Mouse (Mus musculus) limb, embryonic 15.5 days (tissue): ENCODE measurements around the gene Plekhg3. TPM values are rescaled to one million over a fixed set of nuclear protein-coding genes. Genes with fewer than 3 reads are reported as not detected.

Experiments
- ATAC-seq: fragments of 200-750 bp; cut with Nextera tagmentation; 2 replicates; pipeline ENCODE4 v1.8.0; 2017; ENCODE audit warnings: low read depth, moderate TSS enrichment; ENCODE audit not compliant: insufficient number of reproducible peaks, low FRiP score, low TSS enrichment
- H3K27ac ChIP-seq: fragments of 300-500 bp; sonication (generic); 2 replicates; pipeline ENCODE4 v1.5.1; 2015; ENCODE audit warnings: moderate library complexity, mild to moderate bottlenecking, inconsistent platforms
- H3K27me3 ChIP-seq: fragments of 300-500 bp; sonication (generic); 2 replicates; pipeline ENCODE4 v1.6.1; 2015; ENCODE audit warnings: inconsistent platforms
- H3K36me3 ChIP-seq: fragments of 300-500 bp; sonication (generic); 2 replicates; pipeline ENCODE4 v1.6.1; 2015; ENCODE audit warnings: inconsistent platforms
- H3K4me1 ChIP-seq: fragments of 300-500 bp; sonication (generic); 2 replicates; pipeline ENCODE4 v1.6.1; 2015; ENCODE audit warnings: inconsistent platforms
- H3K4me2 ChIP-seq: fragments of 300-500 bp; sonication (generic); 2 replicates; pipeline ENCODE4 v1.6.1; 2015; ENCODE audit warnings: mild to moderate bottlenecking, inconsistent platforms
- H3K4me3 ChIP-seq: fragments of 300-500 bp; sonication (generic); 2 replicates; pipeline ENCODE4 v1.5.1; 2015; ENCODE audit warnings: mild to moderate bottlenecking, inconsistent platforms
- H3K9ac ChIP-seq: fragments of 300-500 bp; sonication (generic); 2 replicates; pipeline ENCODE4 v1.6.1; 2015; ENCODE audit warnings: inconsistent platforms
- H3K9me3 ChIP-seq: fragments of 300-500 bp; sonication (generic); 2 replicates; pipeline ENCODE4 v1.6.1; 2016; ENCODE audit warnings: inconsistent platforms
- WGBS: fragments of 180-500 bp; shearing (Covaris S2); methylation state at CpG from one replicate; pipeline ENCODE4 v1.1.7; 2015; 5-methylcytosine and 5-hydroxymethylcytosine counted together
- polyA plus RNA-seq: library from polyadenylated mRNA; unstranded; fragments of >200 nt; fragmentation: Nextera tagmentation; extraction: Ambion mirVana; gene quantifications from 2 replicates; pipeline ENCODE4 v1.2.1, GENCODE M21; 2015

Plekhg3 gene
- polyA plus RNA-seq, 1 experiment from 2014 or later, result 8.0 TPM

GRCm38 (mm10) chr12:76554392-76554791 is 23.7 kb downstream of the Plekhg3 start:
- no peak for ATAC-seq

GRCm38 (mm10) chr12:76554871-76555386 is 24.2 kb downstream of the Plekhg3 start:
- peak; percentile 22; the same call in 1 of the 2 replicates for ATAC-seq
- WGBS, result 81% methylated on average over 3 of the region's 3 CpGs
- Histone ChIP-seq H3K36me3 (peaks cover under 1% of the 10 kb centered on the region; the same call in 1 of the 2 replicates), H3K4me1 (peaks cover 36% of the 10 kb centered on the region), H3K27ac (peak overlapping the region; percentile 24; the same call in 1 of the 2 replicates), H3K4me2 (no peak overlapping the region), H3K9me3 (no peaks in the 10 kb centered on the region), H3K9ac (no peak overlapping the region), H3K4me3 (no peak overlapping the region), H3K27me3 (no peaks in the 10 kb centered on the region)

More at GRCm38 (mm10) chr12:76554392-76554791, 23.7 kb downstream of the Plekhg3 start:
- Histone ChIP-seq H3K9ac (no peak overlapping the region), H3K9me3 (no peaks in the 10 kb centered on the region), H3K4me1 (peaks cover 36% of the 10 kb centered on the region), H3K27ac (no peak overlapping the region), H3K36me3 (no peaks in the 10 kb centered on the region), H3K27me3 (no peaks in the 10 kb centered on the region), H3K4me3 (no peak overlapping the region), H3K4me2 (no peak overlapping the region)
- WGBS, result 69% methylated on average over 3 of the region's 3 CpGs

GRCm38 (mm10) chr12:76556187-76556586 is 25.5 kb downstream of the Plekhg3 start:
- 80% methylated on average over 7 of the region's 7 CpGs for whole genome bisulfite sequencing
- peaks cover 36% of the 10 kb centered on the region for H3K4me1 ChIP-seq
- H3K4me3 ChIP-seq, result no peak overlapping the region
- H3K27me3 ChIP-seq, result no peaks in the 10 kb centered on the region
- H3K27ac ChIP-seq, result no peak overlapping the region
- ATAC-seq, result no peak
- H3K36me3 ChIP-seq, result peaks cover 13% of the 10 kb centered on the region
- no peak overlapping the region for H3K4me2 ChIP-seq
- H3K9ac ChIP-seq, result no peak overlapping the region
- H3K9me3 ChIP-seq, result no peaks in the 10 kb centered on the region

GRCm38 (mm10) chr12:76556745-76557389 is 26.2 kb downstream of the Plekhg3 start:
- Histone ChIP-seq H3K4me2 (no peak overlapping the region), H3K27ac (no peak overlapping the region), H3K4me1 (peaks cover 34% of the 10 kb centered on the region), H3K36me3 (peaks cover 18% of the 10 kb centered on the region), H3K9ac (no peak overlapping the region), H3K9me3 (no peaks in the 10 kb centered on the region), H3K4me3 (no peak overlapping the region), H3K27me3 (no peaks in the 10 kb centered on the region)
- ATAC-seq, result no peak
- 25% methylated on average over 6 of the region's 6 CpGs for WGBS

- Histone ChIP-seq H3K27me3 (no peaks in the 10 kb centered on the region), H3K27ac (no peak overlapping the region), H3K9me3 (no peaks in the 10 kb centered on the region), H3K9ac (no peak overlapping the region), H3K36me3 (peaks cover 26% of the 10 kb centered on the region), H3K4me1 (peaks cover 28% of the 10 kb centered on the region), H3K4me3 (no peak overlapping the region), H3K4me2 (no peak overlapping the region)
- ATAC-seq, result no peak
- 65% methylated on average over 5 of the region's 5 CpGs for WGBS
Observed at GRCm38 (mm10) chr12:76558206-76558605, 27.5 kb downstream of the Plekhg3 start.

GRCm38 (mm10) chr12:76562196-76562595 is 31.5 kb downstream of the Plekhg3 start:
- no peak for ATAC-seq
- H3K36me3 ChIP-seq, result peaks cover 59% of the 10 kb centered on the region
- H3K4me1 ChIP-seq, result peaks cover 8% of the 10 kb centered on the region; the same call in 1 of the 2 replicates
- H3K4me3 ChIP-seq, result no peak overlapping the region
- H3K4me2 ChIP-seq, result no peak overlapping the region
- no peaks in the 10 kb centered on the region for H3K9me3 ChIP-seq
- no peak overlapping the region for H3K9ac ChIP-seq
- WGBS, result 89% methylated on average over 4 of the region's 4 CpGs
- H3K27ac ChIP-seq, result no peak overlapping the region
- no peaks in the 10 kb centered on the region for H3K27me3 ChIP-seq

- Histone ChIP-seq H3K27ac (peak overlapping the region; percentile 54), H3K4me1 (peaks cover 15% of the 10 kb centered on the region; the same call in 1 of the 2 replicates), H3K9ac (no peak overlapping the region), H3K4me3 (no peak overlapping the region), H3K4me2 (no peak overlapping the region), H3K9me3 (no peaks in the 10 kb centered on the region), H3K27me3 (no peaks in the 10 kb centered on the region), H3K36me3 (peaks cover 52% of the 10 kb centered on the region)
- ATAC-seq, result no peak
- 74% methylated on average over 10 of the region's 10 CpGs for WGBS
Observed at GRCm38 (mm10) chr12:76566284-76566683, 35.6 kb downstream of the Plekhg3 start.

- H3K27me3 ChIP-seq, result no peaks in the 10 kb centered on the region
- H3K9ac ChIP-seq, result no peak overlapping the region
- H3K4me2 ChIP-seq, result no peak overlapping the region
- WGBS, result 64% methylated on average over 9 of the region's 9 CpGs
- peaks cover 15% of the 10 kb centered on the region; the same call in 1 of the 2 replicates for H3K4me1 ChIP-seq
- peaks cover 50% of the 10 kb centered on the region for H3K36me3 ChIP-seq
- no peak overlapping the region for H3K27ac ChIP-seq
- no peak for ATAC-seq
- no peak overlapping the region for H3K4me3 ChIP-seq
- H3K9me3 ChIP-seq, result no peaks in the 10 kb centered on the region
Observed at GRCm38 (mm10) chr12:76570221-76570940, 39.7 kb downstream of the Plekhg3 start.

- Histone ChIP-seq H3K4me3 (no peak overlapping the region), H3K4me2 (no peak overlapping the region), H3K9me3 (no peaks in the 10 kb centered on the region), H3K27ac (no peak overlapping the region), H3K9ac (no peak overlapping the region), H3K4me1 (peaks cover 9% of the 10 kb centered on the region; the same call in 1 of the 2 replicates), H3K36me3 (peaks cover 50% of the 10 kb centered on the region), H3K27me3 (no peaks in the 10 kb centered on the region)
- 79% methylated on average over 10 of the region's 10 CpGs for WGBS
- no peak for ATAC-seq
Observed at GRCm38 (mm10) chr12:76571266-76571665, 40.6 kb downstream of the Plekhg3 start.

- 80% methylated on average over 27 of the region's 27 CpGs for WGBS
- Histone ChIP-seq H3K36me3 (peaks cover 56% of the 10 kb centered on the region), H3K4me2 (no peak overlapping the region), H3K27me3 (no peaks in the 10 kb centered on the region), H3K27ac (no peak overlapping the region), H3K9ac (no peak overlapping the region), H3K4me1 (peaks cover 6% of the 10 kb centered on the region; the same call in 1 of the 2 replicates), H3K9me3 (no peaks in the 10 kb centered on the region), H3K4me3 (no peak overlapping the region)
- ATAC-seq, result no peak
Observed at GRCm38 (mm10) chr12:76572261-76573251, 41.9 kb downstream of the Plekhg3 start.

GRCm38 (mm10) chr12:76573381-76573780 is 42.7 kb downstream of the Plekhg3 start:
- H3K9ac ChIP-seq, result no peak overlapping the region
- H3K4me3 ChIP-seq, result no peak overlapping the region
- no peak overlapping the region for H3K4me2 ChIP-seq
- H3K36me3 ChIP-seq, result peaks cover 63% of the 10 kb centered on the region
- 87% methylated on average over 6 of the region's 6 CpGs for WGBS
- H3K27me3 ChIP-seq, result no peaks in the 10 kb centered on the region
- no peak for ATAC-seq
- peaks cover 6% of the 10 kb centered on the region; the same call in 1 of the 2 replicates for H3K4me1 ChIP-seq
- no peak overlapping the region for H3K27ac ChIP-seq
- no peaks in the 10 kb centered on the region for H3K9me3 ChIP-seq
